Mouse (Mus musculus): Measurements from ENCODE around the gene Fam216b. TPM values are rescaled to one million over a fixed set of nuclear protein-coding genes. Genes with fewer than 3 reads are reported as not detected.

The Fam216b gene
- polyA plus RNA-seq (2016; fragmentation: Nextera tagmentation; extraction: Ambion mirVana) = not detected in 2 replicates

DNA sequence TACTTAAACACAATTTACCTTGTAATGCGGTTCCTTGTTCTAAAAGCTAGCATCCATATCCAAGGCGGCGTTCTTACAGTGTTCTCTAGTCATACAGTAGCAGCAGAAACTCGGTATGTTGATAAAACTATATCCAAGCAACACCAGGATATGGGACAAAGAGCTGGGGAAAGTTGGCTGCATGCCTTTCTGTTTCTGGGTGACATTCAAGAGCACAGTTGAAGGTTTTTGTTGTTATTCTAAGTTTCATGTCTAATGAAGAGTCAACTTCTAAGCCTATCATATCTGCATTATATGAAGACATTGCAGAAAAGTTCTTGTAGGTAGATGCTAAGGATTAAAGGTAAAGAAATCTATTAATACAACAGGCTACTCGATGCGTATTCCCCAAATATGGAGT lies at the start of gene Fam216b:
Gene Fam216b (minus strand): TSS at position 101 of the 400 bp plus-strand sequence.
- Histone ChIP-seq H3K36me3 (no peaks in the 10 kb centered on the region), H3K27me3 (replicated peaks) (no peaks in the 10 kb centered on the region), H3K9me3 (no peaks in the 10 kb centered on the region), H3K4me3 (no peak within 1 kb of the TSS), H3K4me2 (replicated peaks) (no peak within 1 kb of the TSS), H3K27ac (no peak within 1 kb of the TSS), H3K9ac (no peak within 1 kb of the TSS), H3K4me1 (no peaks in the 10 kb centered on the region)
- ATAC-seq (ENCODE audit: low FRiP score, low read depth) = no peak
- WGBS = 90% methylated on average over 6 of the region's 6 CpGs

DNA sequence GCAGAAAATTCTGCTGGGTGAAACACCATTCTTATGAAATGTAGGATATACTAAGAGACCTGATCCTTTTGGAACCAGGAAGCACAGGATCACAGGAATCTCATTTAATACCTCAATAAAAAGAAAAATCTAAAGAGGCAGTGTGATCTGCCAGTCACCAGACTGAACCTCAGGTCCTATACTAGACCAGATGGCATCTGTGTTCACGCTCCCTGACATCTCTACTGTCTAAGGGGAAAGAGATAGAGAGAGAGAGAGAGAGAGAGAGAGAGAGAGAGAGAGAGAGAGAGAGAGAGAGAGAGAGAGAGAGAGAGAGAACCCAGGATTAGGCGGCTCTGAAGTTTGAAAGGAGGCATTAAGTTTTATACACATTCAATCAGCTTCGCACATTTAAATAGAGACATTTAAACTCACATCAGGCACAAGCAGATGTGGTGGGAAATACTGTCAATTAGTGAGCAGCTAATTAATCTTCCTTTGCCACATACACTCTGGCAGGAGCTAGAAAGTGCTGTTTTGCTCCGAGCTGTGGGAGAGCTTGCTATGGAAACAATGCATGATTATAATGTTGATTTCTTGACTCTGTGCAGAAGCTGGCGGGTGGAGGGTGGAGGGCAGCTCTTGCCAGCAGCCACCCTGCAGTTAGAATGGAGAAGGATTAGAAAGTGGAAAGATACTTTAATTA lies 43.7 kb upstream of the Fam216b start:
- no peaks in the 10 kb centered on the region for H3K36me3 ChIP-seq
- ATAC-seq (ENCODE audit: low FRiP score, low read depth) = 0 out of 2 replicates have a peak, but pooled peaks have one; percentile 41
- H3K4me3 ChIP-seq = no peak overlapping the region
- peaks cover 4% of the 10 kb centered on the region; the same call in 1 of the 2 replicates for H3K4me1 ChIP-seq
- 30% methylated on average over 5 of the region's 5 CpGs for WGBS
- H3K9ac ChIP-seq = no peak overlapping the region
- H3K27me3 ChIP-seq (replicated peaks) = no peaks in the 10 kb centered on the region
- H3K27ac ChIP-seq = no peak overlapping the region
- no peak overlapping the region for H3K4me2 ChIP-seq (replicated peaks)
- H3K9me3 ChIP-seq = no peaks in the 10 kb centered on the region

DNA sequence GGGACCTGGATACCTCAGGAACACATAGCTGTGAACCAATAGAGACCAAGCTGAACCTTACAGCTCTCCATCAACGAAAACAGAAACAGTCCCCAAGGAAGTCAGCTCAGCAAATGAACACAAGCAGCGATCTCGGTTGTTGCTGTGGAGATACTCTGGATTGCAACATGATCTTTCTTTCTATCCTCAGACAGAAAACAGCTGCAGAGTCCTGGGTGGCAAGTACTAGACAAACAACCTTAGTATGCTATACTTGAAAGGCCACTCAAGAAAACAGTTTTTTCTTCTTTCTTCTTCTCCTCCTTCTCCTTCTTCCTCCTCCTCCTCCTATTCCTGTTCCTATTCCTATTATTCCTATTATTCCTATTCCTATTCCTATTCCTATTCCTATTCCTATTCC lies 37.9 kb upstream of the Fam216b start:
- H3K9ac ChIP-seq = no peak overlapping the region
- no peak overlapping the region for H3K4me2 ChIP-seq (replicated peaks)
- no peak for ATAC-seq (ENCODE audit: low FRiP score, low read depth)
- H3K4me3 ChIP-seq = no peak overlapping the region
- peaks cover 6% of the 10 kb centered on the region; the same call in 1 of the 2 replicates for H3K4me1 ChIP-seq
- H3K27ac ChIP-seq = no peak overlapping the region
- no peaks in the 10 kb centered on the region for H3K36me3 ChIP-seq
- H3K27me3 ChIP-seq (replicated peaks) = no peaks in the 10 kb centered on the region
- 49% methylated on average over 3 of the region's 3 CpGs for WGBS
- no peaks in the 10 kb centered on the region for H3K9me3 ChIP-seq

DNA sequence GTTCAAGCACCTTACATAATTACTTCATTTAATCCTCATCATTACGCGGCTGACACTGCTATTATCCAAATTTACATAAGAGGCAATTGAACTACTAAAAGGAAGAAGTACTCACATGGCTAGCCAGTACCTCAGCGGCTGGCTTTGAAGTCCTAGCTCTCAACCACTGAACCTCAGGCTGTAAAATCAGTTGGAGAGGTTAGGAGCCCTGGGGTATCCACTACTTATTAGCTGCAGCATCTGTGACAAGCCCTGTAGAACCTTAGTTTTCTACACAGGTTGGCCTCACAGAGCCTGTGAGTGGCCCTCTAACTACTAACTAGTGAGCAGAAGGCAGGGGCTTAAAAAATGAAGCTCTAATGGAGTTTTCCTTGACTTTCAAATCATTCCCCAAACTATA lies 31.5 kb upstream of the Fam216b start:
- 8% methylated on average over 3 of the region's 3 CpGs for WGBS

DNA sequence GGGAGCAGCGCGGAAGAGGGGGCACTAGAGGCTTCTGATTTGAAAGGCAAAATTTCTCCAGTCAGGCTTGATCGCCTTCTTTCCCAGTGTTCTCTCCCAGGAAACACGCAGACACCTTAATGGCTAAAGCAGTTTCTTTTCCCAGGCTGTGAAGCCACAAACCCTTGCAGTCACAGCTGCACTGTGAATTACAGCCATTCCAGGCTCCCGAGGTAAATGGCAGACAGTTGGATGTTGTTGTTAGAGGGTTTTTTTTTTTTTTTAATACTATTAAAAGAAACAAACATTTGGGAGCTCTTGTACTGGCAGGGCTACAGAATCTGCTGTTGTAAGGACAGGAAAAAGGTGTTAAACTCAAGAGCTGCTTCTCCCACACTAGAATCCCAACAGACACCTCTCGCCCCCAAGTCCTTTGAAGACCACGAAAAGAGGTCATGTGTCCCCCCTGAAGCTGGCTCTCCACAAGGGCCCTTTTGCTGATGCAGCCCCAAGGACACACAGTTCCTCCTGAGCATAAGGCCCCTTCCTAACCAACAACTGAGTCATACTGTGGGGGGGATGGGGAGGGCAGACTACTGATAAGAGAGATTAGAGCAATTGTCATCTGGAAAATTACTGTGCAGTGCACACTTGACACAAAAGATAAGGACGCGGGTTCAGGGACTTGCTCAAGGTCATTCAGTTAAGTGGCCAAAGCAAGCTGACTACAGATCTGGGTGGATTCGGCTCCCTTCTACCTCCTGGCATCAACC lies 30.8 kb upstream of the Fam216b start:
- H3K27me3 ChIP-seq (replicated peaks) = no peaks in the 10 kb centered on the region
- no peak overlapping the region for H3K4me3 ChIP-seq
- WGBS = 56% methylated on average over 10 of the region's 10 CpGs
- H3K9me3 ChIP-seq = no peaks in the 10 kb centered on the region
- no peak overlapping the region for H3K27ac ChIP-seq
- ATAC-seq (ENCODE audit: low FRiP score, low read depth) = no peak
- no peak overlapping the region for H3K9ac ChIP-seq
- no peaks in the 10 kb centered on the region for H3K36me3 ChIP-seq
- H3K4me1 ChIP-seq = peaks cover 4% of the 10 kb centered on the region
- no peak overlapping the region for H3K4me2 ChIP-seq (replicated peaks)

More for the DNA sequence above, 31.5 kb upstream of the Fam216b start:
- ATAC-seq (ENCODE audit: low FRiP score, low read depth) = no peak
- no peaks in the 10 kb centered on the region for H3K9me3 ChIP-seq
- H3K4me3 ChIP-seq = no peak overlapping the region
- no peak overlapping the region for H3K4me2 ChIP-seq (replicated peaks)
- H3K9ac ChIP-seq = no peak overlapping the region
- H3K27ac ChIP-seq = no peak overlapping the region
- peaks cover 4% of the 10 kb centered on the region for H3K4me1 ChIP-seq
- H3K27me3 ChIP-seq (replicated peaks) = no peaks in the 10 kb centered on the region
- H3K36me3 ChIP-seq = no peaks in the 10 kb centered on the region

DNA sequence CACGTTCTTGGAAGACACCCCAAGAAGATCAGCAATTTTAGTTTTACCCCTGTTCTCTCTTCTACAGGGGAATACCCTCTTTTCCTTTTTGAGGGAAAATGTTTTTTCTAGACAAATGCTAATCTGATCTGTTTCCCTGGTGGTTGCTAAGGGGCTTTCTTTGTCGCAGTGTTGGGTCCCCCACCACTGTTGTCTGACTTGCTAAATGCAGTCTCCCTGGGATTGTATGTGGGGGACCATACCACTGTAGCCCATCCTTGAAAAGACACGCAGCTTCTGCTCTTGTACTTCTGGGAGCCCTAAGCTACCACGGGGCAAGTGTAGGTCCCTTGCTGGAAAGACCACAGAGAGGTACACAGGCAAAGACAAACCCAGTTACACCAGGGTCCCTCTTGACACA lies 28.9 kb upstream of the Fam216b start:
- Histone ChIP-seq H3K27ac (no peak overlapping the region), H3K9me3 (no peaks in the 10 kb centered on the region)

DNA sequence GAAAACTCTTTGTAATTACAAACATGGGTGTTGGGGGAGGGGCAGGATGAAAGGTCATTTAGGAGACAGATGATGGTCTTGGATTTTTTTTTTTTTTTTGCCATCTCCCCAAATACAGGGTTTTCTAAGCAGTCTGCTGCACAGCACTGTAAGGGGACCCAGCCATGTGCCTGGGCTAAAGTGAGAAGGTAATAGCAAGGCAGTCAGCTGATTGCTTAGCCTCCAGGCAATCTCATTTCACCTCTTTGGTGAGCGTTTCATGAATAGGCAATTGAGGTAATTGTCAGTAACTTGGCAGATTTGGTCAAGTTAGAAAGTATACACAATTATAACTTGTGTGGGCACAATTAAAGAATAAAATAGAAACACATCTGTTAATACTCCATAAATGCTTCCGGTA lies 28.5 kb upstream of the Fam216b start:
- 67% methylated on average over 2 of the region's 2 CpGs for WGBS
- Histone ChIP-seq H3K9ac (no peak overlapping the region), H3K27me3 (replicated peaks) (no peaks in the 10 kb centered on the region), H3K4me2 (replicated peaks) (no peak overlapping the region), H3K27ac (no peak overlapping the region), H3K36me3 (no peaks in the 10 kb centered on the region), H3K4me3 (no peak overlapping the region), H3K4me1 (peaks cover 4% of the 10 kb centered on the region), H3K9me3 (no peaks in the 10 kb centered on the region)
- ATAC-seq (ENCODE audit: low FRiP score, low read depth) = no peak

More for the DNA sequence above, 28.9 kb upstream of the Fam216b start:
- no peak for ATAC-seq (ENCODE audit: low FRiP score, low read depth)
- no peak overlapping the region for H3K9ac ChIP-seq
- H3K4me3 ChIP-seq = no peak overlapping the region
- H3K36me3 ChIP-seq = no peaks in the 10 kb centered on the region
- H3K4me2 ChIP-seq (replicated peaks) = no peak overlapping the region
- WGBS = 80% methylated on average over 4 of the region's 4 CpGs
- peaks cover 4% of the 10 kb centered on the region for H3K4me1 ChIP-seq
- no peaks in the 10 kb centered on the region for H3K27me3 ChIP-seq (replicated peaks)

DNA sequence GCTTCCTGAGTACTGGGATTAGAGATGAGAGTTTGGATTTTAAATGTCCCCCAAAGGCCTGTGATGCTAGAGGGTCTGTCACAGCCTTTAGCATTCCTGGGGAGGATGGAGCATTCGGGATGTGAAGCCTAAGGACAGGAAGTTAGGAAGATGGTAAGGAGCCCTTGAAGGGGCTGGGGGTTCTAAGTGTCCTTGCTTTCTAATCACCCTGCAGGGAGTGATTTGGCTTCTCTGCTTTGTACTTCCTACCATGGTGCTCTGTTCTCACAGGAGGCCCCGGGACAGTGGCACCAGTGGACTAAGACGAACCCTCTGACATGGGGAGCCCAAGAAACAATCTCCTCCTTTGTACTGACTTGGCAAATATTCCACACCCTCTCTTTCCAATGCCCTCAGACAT lies 23.7 kb upstream of the Fam216b start:
- Histone ChIP-seq H3K4me2 (replicated peaks) (no peak overlapping the region), H3K27me3 (replicated peaks) (no peaks in the 10 kb centered on the region), H3K4me1 (no peaks in the 10 kb centered on the region), H3K4me3 (no peak overlapping the region), H3K36me3 (no peaks in the 10 kb centered on the region), H3K9ac (no peak overlapping the region), H3K27ac (no peak overlapping the region), H3K9me3 (no peaks in the 10 kb centered on the region)
- ATAC-seq (ENCODE audit: low FRiP score, low read depth) = no peak
- 80% methylated on average over 3 of the region's 3 CpGs for WGBS

DNA sequence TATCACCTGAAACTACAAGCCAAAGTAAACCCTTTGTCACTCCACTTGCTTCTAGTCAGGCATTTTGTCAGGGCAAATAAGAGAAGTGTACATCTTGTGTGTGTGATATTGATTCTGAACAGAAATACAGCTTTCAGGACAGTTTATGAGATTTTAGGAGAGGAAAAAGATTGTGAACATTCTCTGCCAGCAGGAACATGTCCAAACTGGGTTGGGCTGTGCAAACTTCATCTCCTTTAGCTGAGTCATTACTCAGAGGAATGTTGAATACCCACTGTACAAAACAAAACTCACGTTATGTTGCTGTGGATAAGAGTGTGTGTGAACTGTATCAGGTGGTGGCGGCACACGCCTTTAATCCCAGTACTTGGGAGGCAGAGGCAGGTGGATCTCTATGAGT lies 22.1 kb upstream of the Fam216b start:
- no peaks in the 10 kb centered on the region for H3K4me1 ChIP-seq
- no peaks in the 10 kb centered on the region for H3K27me3 ChIP-seq (replicated peaks)
- H3K4me2 ChIP-seq (replicated peaks) = no peak overlapping the region
- no peak overlapping the region for H3K4me3 ChIP-seq
- H3K9me3 ChIP-seq = no peaks in the 10 kb centered on the region
- ATAC-seq (ENCODE audit: low FRiP score, low read depth) = no peak
- no peaks in the 10 kb centered on the region for H3K36me3 ChIP-seq
- 89% methylated on average over 3 of the region's 3 CpGs for WGBS
- no peak overlapping the region for H3K9ac ChIP-seq
- no peak overlapping the region for H3K27ac ChIP-seq

DNA sequence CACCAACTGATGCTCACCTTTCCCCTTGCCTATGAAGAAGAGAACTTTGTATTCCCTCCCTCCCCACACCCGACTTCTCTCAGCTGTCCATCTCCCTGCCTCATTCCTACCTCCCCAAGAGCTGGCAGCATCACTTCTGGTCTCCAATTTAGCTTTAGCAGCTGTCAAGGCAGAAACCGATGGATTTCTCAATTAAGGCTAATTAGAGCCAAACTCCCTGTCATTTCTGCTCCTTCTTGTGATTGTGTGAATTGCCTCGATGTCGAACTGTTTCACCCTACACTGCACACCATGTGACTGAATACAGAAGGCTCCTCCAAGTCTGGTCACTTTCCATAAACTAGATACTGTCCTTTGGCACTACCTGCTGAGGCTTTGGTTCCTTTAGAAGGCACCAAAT lies 20.6 kb upstream of the Fam216b start:
- no peaks in the 10 kb centered on the region for H3K27me3 ChIP-seq (replicated peaks)
- no peak overlapping the region for H3K9ac ChIP-seq
- ATAC-seq (ENCODE audit: low FRiP score, low read depth) = no peak
- no peaks in the 10 kb centered on the region for H3K36me3 ChIP-seq
- no peaks in the 10 kb centered on the region for H3K4me1 ChIP-seq
- H3K4me3 ChIP-seq = no peak overlapping the region
- 75% methylated on average over 4 of the region's 4 CpGs for WGBS
- no peaks in the 10 kb centered on the region for H3K9me3 ChIP-seq
- no peak overlapping the region for H3K4me2 ChIP-seq (replicated peaks)
- no peak overlapping the region for H3K27ac ChIP-seq

DNA sequence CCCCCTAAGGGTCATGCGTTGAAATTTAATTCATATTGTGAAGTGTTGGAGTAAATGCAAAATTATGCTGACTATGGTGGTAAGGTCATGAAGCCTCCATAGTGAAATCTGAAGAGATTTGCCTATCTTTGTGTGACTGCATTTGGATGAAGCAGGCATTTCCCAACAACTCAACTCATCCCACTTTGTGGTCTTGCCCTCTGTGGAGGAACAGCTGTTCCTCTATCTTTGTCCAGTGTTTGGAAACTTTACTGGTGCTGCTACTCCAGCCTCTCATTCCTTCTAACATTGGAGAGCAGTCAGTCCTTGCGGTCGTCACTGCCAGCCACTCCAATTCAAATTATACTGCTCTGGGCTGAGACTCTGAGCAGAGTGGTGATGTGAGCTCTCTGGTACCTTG lies 19.6 kb upstream of the Fam216b start:
- Histone ChIP-seq H3K4me3 (no peak overlapping the region), H3K27me3 (replicated peaks) (no peaks in the 10 kb centered on the region), H3K4me1 (no peaks in the 10 kb centered on the region), H3K36me3 (no peaks in the 10 kb centered on the region), H3K9me3 (no peaks in the 10 kb centered on the region), H3K4me2 (replicated peaks) (no peak overlapping the region), H3K27ac (no peak overlapping the region), H3K9ac (no peak overlapping the region)
- WGBS = 86% methylated on average over 3 of the region's 3 CpGs
- ATAC-seq (ENCODE audit: low FRiP score, low read depth) = no peak

DNA sequence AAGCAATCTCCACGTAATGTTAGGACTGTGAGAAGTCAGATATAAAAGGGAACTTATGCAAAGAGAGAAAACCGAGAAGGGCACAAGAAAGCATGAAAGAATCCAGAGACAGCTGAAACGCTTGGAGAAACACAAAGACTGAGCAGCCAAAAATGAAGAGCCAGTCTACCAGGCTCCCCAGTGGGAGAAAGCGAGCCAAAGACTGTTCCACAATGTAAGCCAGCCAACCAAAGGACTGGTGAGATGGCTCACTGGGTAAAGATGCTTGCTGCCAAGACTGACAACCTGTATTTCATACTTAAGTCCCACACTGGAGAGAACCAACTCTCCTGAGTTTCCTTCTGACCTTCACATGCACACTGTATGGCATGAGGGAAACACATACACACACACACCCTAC lies 784 bp upstream of the Fam216b start:
- no peak for ATAC-seq (ENCODE audit: low FRiP score, low read depth)
- WGBS = 82% methylated on average over 4 of the region's 4 CpGs
- Histone ChIP-seq H3K4me3 (no peak overlapping the region), H3K27ac (no peak overlapping the region), H3K9ac (no peak overlapping the region), H3K4me1 (no peaks in the 10 kb centered on the region), H3K27me3 (replicated peaks) (no peaks in the 10 kb centered on the region), H3K4me2 (replicated peaks) (no peak overlapping the region), H3K9me3 (no peaks in the 10 kb centered on the region), H3K36me3 (no peaks in the 10 kb centered on the region)

DNA sequence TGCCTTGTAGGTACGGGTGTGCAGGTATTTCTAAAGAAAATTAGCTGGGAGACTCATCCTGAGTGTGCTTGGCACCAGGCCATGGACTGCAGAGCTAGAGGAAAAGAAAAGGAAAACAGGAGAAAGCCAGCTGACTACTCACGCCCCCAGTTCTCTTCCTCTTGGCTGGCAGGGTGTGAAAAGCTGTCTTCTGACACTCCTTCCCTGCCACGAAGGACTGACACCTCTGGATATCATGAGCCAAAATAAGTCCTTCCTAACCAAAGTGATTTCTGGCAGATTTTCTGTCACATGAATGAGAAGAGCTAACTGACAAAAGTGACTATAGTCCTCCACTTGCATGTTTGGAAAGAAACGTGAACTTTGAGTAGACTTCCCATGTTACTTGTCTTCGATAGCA lies 5.3 kb downstream of the Fam216b start:
- Histone ChIP-seq H3K4me3 (no peak overlapping the region), H3K4me2 (replicated peaks) (no peak overlapping the region), H3K36me3 (no peaks in the 10 kb centered on the region), H3K4me1 (no peaks in the 10 kb centered on the region), H3K27me3 (replicated peaks) (no peaks in the 10 kb centered on the region), H3K9me3 (no peaks in the 10 kb centered on the region), H3K9ac (no peak overlapping the region), H3K27ac (no peak overlapping the region)
- no peak for ATAC-seq (ENCODE audit: low FRiP score, low read depth)
- 85% methylated on average over 5 of the region's 5 CpGs for WGBS
